Mouse (Mus musculus) forebrain, embryonic 11.5 days (tissue): ENCODE data around the gene Mgat5. TPM values are rescaled to one million over a fixed set of nuclear protein-coding genes. Genes with fewer than 3 reads are reported as not detected.

Source experiments
- ATAC-seq: fragments of 200-750 bp; cut with Nextera tagmentation; replicated peaks from 2 replicates; pipeline ENCODE4 v1.8.0; 2017; ENCODE audit warnings: moderate TSS enrichment; ENCODE audit not compliant: low FRiP score
- DNase-seq: peaks from one replicate; pipeline ENCODE4 v3.0.0-alpha.2; 2017; ENCODE audit warnings: low spot score
- H3K27ac ChIP-seq: fragments of 300-500 bp; sonication (generic); 2 replicates; pipeline ENCODE4 v1.5.1; 2014; ENCODE audit warnings: low read depth, low read length
- H3K27me3 ChIP-seq: fragments of 300-500 bp; sonication (generic); 2 replicates; pipeline ENCODE4 v1.6.1; 2014; ENCODE audit warnings: mild to moderate bottlenecking, low read length, mixed read lengths; ENCODE audit not compliant: control insufficient read depth, insufficient read depth
- H3K36me3 ChIP-seq: fragments of 300-500 bp; sonication (generic); 2 replicates; pipeline ENCODE4 v1.6.1; 2014; ENCODE audit warnings: mild to moderate bottlenecking, low read length, moderate library complexity, mixed read lengths; ENCODE audit not compliant: control insufficient read depth, insufficient read depth
- H3K4me1 ChIP-seq: fragments of 300-500 bp; sonication (generic); replicated peaks from 2 replicates; pipeline ENCODE4 v1.6.1; 2014; ENCODE audit warnings: low read length, mixed read lengths; ENCODE audit not compliant: control insufficient read depth, insufficient read depth
- H3K4me2 ChIP-seq: fragments of 300-500 bp; sonication (generic); 2 replicates; pipeline ENCODE4 v1.6.1; 2014; ENCODE audit warnings: low read depth, mild to moderate bottlenecking, low read length, moderate library complexity, mixed read lengths; ENCODE audit not compliant: severe bottlenecking
- H3K4me3 ChIP-seq: fragments of 300-500 bp; sonication (generic); 2 replicates; pipeline ENCODE4 v1.5.1; 2014; ENCODE audit warnings: low read depth, low read length
- H3K9ac ChIP-seq: fragments of 300-500 bp; sonication (generic); 2 replicates; pipeline ENCODE4 v1.6.1; 2014; ENCODE audit warnings: low read length
- H3K9me3 ChIP-seq: fragments of 300-500 bp; sonication (generic); 2 replicates; pipeline ENCODE4 v1.6.1; 2016; ENCODE audit warnings: low read length, mixed read lengths; ENCODE audit not compliant: control insufficient read depth
- WGBS: fragments of 180-500 bp; shearing (Covaris S2); extraction: QIAGEN DNeasy Blood & Tissue Kit; methylation state at CpG from one replicate; pipeline ENCODE4 v1.1.7; 2014; 5-methylcytosine and 5-hydroxymethylcytosine counted together
- polyA plus RNA-seq: library from polyadenylated mRNA; unstranded; fragments of >200 nt; fragmentation: Nextera tagmentation; extraction: Ambion mirVana; gene quantifications from 2 replicates; pipeline ENCODE4 v1.2.1, GENCODE M21; 2014

The Mgat5 gene
- polyA plus RNA-seq, 1 experiment from 2014 or later = 6.6 TPM

- Histone ChIP-seq H3K9ac (no peak overlapping the region), H3K27ac (no peak overlapping the region), H3K4me2 (no peak overlapping the region), H3K4me3 (no peak overlapping the region), H3K4me1 (0 out of 2 replicates have a peak, but pooled peaks cover 2% of the 10 kb centered on the region), H3K36me3 (no peaks in the 10 kb centered on the region; the same call in 1 of the 2 replicates), H3K9me3 (no peaks in the 10 kb centered on the region), H3K27me3 (no peaks in the 10 kb centered on the region)
- DNase-seq (no peak), ATAC-seq (no peak)
- WGBS = 51% methylated on average over 7 of the region's 7 CpGs
Measured at GRCm38 (mm10) chr1:127414500-127414899, 209.7 kb downstream of the Mgat5 start.

GRCm38 (mm10) chr1:127415896-127416295 is 211.1 kb downstream of the Mgat5 start:
- WGBS = 84% methylated on average over 1 of the region's 1 CpGs
- no peak for ATAC-seq
- peaks cover 2% of the 10 kb centered on the region; the same call in 1 of the 2 replicates for H3K4me1 ChIP-seq
- no peaks in the 10 kb centered on the region; the same call in 1 of the 2 replicates for H3K36me3 ChIP-seq
- no peak overlapping the region for H3K4me2 ChIP-seq
- no peak overlapping the region for H3K4me3 ChIP-seq
- H3K9me3 ChIP-seq = no peaks in the 10 kb centered on the region
- no peak for DNase-seq
- no peaks in the 10 kb centered on the region for H3K27me3 ChIP-seq
- no peak overlapping the region for H3K9ac ChIP-seq
- H3K27ac ChIP-seq = no peak overlapping the region

DNA sequence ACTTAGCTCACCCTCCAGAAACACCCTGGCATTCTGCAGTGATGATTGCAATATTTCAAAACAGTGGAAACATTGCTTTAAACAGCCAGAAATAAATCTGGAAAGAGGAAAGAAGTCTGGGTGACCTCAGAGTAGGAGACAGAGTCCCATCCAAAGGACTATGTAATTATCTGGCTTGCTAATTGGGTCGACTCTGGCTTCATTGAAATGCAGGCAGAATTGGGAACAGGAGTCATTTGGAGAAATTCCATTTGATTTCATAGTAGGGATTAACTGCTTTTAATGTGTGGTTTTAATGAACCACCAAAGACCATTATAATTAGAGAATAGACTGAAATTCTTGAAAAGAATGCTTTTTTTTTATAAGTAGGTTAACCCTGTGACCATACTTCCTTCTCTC is 212.2 kb downstream of the Mgat5 start:
- H3K9me3 ChIP-seq = no peaks in the 10 kb centered on the region
- no peak overlapping the region for H3K4me2 ChIP-seq
- H3K4me3 ChIP-seq = no peak overlapping the region
- no peak for DNase-seq
- no peaks in the 10 kb centered on the region for H3K27me3 ChIP-seq
- H3K27ac ChIP-seq = no peak overlapping the region
- WGBS = 46% methylated on average over 1 of the region's 1 CpGs
- no peak overlapping the region for H3K9ac ChIP-seq
- peaks cover 2% of the 10 kb centered on the region; the same call in 1 of the 2 replicates for H3K4me1 ChIP-seq
- H3K36me3 ChIP-seq = no peaks in the 10 kb centered on the region; the same call in 1 of the 2 replicates
- ATAC-seq = no peak

DNA sequence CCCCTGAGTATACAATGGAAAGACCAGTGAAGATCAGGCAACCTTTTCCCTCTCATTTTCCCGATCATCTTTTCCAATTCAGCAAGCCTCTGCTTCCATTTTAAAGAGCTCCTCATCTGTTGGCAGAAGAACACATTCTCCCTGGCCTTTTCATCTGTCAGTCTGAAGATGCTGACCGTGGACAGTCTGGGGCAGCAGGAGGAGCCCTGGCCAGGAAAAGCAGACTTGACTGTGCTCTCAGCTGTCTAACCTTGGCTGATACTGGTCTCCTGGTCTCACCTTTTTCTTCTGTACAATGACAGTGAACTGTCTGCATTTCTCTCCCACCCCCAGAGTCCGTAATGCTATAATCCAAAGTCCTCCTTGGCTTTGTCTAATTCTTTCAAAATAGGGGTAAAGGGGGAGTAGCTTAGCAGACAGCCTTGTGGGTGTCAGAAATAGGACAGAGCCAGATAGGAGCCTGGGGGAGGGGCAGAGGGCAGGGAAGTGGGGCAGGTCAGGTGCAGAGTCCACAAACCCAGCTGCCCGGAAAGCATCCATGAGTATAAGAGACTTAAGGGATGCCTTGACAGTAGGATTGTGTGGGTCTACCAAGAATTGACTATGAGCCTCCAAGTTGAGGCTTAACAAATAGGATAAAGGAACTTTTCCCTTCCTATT is 214.2 kb downstream of the Mgat5 start:
- H3K27me3 ChIP-seq = no peaks in the 10 kb centered on the region
- peaks cover 2% of the 10 kb centered on the region; the same call in 1 of the 2 replicates for H3K4me1 ChIP-seq
- ATAC-seq = no peak; the same call in 1 of the 2 replicates
- DNase-seq = no peak
- H3K9ac ChIP-seq = no peak overlapping the region
- no peak overlapping the region for H3K4me2 ChIP-seq
- H3K4me3 ChIP-seq = no peak overlapping the region
- H3K27ac ChIP-seq = no peak overlapping the region
- no peaks in the 10 kb centered on the region for H3K36me3 ChIP-seq
- no peaks in the 10 kb centered on the region for H3K9me3 ChIP-seq
- 77% methylated on average over 4 of the region's 4 CpGs for WGBS

DNA sequence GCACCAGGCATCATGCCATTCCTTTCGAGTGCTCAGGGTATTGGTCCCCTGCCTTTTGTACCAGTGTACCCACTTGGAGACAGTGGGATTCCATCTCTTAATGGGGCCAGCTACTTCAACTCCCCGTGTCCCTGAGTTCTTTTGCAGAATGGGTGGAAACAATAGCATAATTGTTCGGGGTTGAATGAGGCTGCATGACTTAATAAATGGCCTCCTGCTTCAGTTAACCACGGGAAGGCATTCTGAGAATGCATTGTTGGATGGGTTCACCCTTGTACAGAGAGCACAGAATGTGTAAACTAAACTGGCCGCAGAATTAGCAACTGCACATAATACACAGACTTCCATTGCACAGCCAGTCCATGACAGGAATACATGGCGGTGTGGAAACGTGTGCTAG is 214.8 kb downstream of the Mgat5 start:
- no peak overlapping the region for H3K4me3 ChIP-seq
- no peaks in the 10 kb centered on the region for H3K27me3 ChIP-seq
- no peaks in the 10 kb centered on the region for H3K9me3 ChIP-seq
- H3K9ac ChIP-seq = no peak overlapping the region
- H3K27ac ChIP-seq = no peak overlapping the region
- DNase-seq = no peak
- 47% methylated on average over 7 of the region's 7 CpGs for WGBS
- H3K36me3 ChIP-seq = no peaks in the 10 kb centered on the region
- no peak; the same call in 1 of the 2 replicates for ATAC-seq
- H3K4me2 ChIP-seq = no peak overlapping the region
- H3K4me1 ChIP-seq = peaks cover 2% of the 10 kb centered on the region; the same call in 1 of the 2 replicates

- WGBS = 41% methylated on average over 13 of the region's 13 CpGs
- Histone ChIP-seq H3K4me2 (no peak overlapping the region), H3K9ac (no peak overlapping the region), H3K9me3 (no peaks in the 10 kb centered on the region), H3K4me1 (peaks cover 3% of the 10 kb centered on the region; the same call in 1 of the 2 replicates), H3K27me3 (no peaks in the 10 kb centered on the region), H3K36me3 (no peaks in the 10 kb centered on the region), H3K27ac (no peak overlapping the region), H3K4me3 (no peak overlapping the region)
- ATAC-seq (0 out of 2 replicates have a peak, but pooled peaks have one; percentile 28), DNase-seq (no peak)
Measured at GRCm38 (mm10) chr1:127420383-127420782, 215.6 kb downstream of the Mgat5 start.

GRCm38 (mm10) chr1:127420795-127421194 is 216.0 kb downstream of the Mgat5 start:
- no peak overlapping the region for H3K4me2 ChIP-seq

DNA sequence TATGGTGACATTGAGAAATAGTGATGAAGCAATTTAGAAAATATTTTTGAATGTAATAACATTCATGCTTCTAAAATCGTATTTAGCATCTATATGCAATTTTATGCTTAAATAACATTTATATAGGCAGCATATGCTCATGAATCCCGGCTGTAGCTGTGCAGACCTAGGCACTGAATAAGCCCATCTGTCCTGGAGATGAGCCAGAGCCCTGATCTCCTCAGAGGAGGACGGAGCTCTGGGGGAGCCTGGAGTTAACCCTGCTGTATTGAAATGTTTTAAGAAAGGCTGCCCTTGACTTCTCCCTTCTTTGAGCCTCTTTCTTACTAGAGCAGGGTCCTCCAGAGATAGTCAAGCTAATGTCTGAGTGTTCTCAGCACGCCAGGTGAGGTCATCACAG is 217.8 kb downstream of the Mgat5 start:
- H3K9me3 ChIP-seq = no peaks in the 10 kb centered on the region
- no peak overlapping the region for H3K27ac ChIP-seq
- no peak overlapping the region for H3K9ac ChIP-seq
- DNase-seq (no peak), ATAC-seq (no peak)
- H3K4me2 ChIP-seq = no peak overlapping the region
- WGBS = 92% methylated on average over 4 of the region's 4 CpGs
- H3K27me3 ChIP-seq = no peaks in the 10 kb centered on the region
- no peaks in the 10 kb centered on the region for H3K36me3 ChIP-seq
- no peak overlapping the region for H3K4me3 ChIP-seq
- peaks cover 3% of the 10 kb centered on the region; the same call in 1 of the 2 replicates for H3K4me1 ChIP-seq

More at GRCm38 (mm10) chr1:127420795-127421194, 216.0 kb downstream of the Mgat5 start:
- DNase-seq = no peak
- Histone ChIP-seq H3K27ac (no peak overlapping the region), H3K27me3 (no peaks in the 10 kb centered on the region), H3K36me3 (no peaks in the 10 kb centered on the region), H3K4me1 (peaks cover 3% of the 10 kb centered on the region; the same call in 1 of the 2 replicates), H3K9ac (no peak overlapping the region), H3K4me3 (no peak overlapping the region), H3K9me3 (no peaks in the 10 kb centered on the region)
- ATAC-seq = 0 out of 2 replicates have a peak, but pooled peaks have one; percentile 13
- 64% methylated on average over 15 of the region's 15 CpGs for WGBS
